Mouse (Mus musculus) kidney, adult 8-10 months (tissue): ENCODE measurements around the gene Pth1r.

Experiments
- DNase-seq, 2 experiments: peaks; one replicate each; pipeline ENCODE4 v3.0.0; 2022

Pth1r gene

GRCm38 (mm10) chr9:110746961-110747360 lies at the start of gene Pth1r:
Gene Pth1r, minus strand, starts transcription at chr9:110747145.
- peak; percentile 79 to 81 for DNase-seq

GRCm38 (mm10) chr9:110790462-110790861 lies 43.5 kb upstream of the Pth1r start:
- no peak for DNase-seq

GRCm38 (mm10) chr9:110788169-110788568 lies 41.2 kb upstream of the Pth1r start:
- no peak for DNase-seq

GRCm38 (mm10) chr9:110783611-110784010 lies 36.7 kb upstream of the Pth1r start:
- DNase-seq, result peak; percentile 30 to 32

- DNase-seq, result peak; percentile 92 to 95
These were observed 34.8 kb upstream of the Pth1r start for GRCm38 (mm10) chr9:110781731-110782130.

GRCm38 (mm10) chr9:110781256-110781721 lies 34.3 kb upstream of the Pth1r start:
- DNase-seq, result peak; percentile 87 to 93

GRCm38 (mm10) chr9:110779242-110779913 lies 32.4 kb upstream of the Pth1r start:
- DNase-seq, result no peak

- DNase-seq, result no peak
These were observed 31.6 kb upstream of the Pth1r start for GRCm38 (mm10) chr9:110778559-110778958.

- DNase-seq, result no peak
These were observed 31.2 kb upstream of the Pth1r start for GRCm38 (mm10) chr9:110778100-110778499.

GRCm38 (mm10) chr9:110775269-110776022 lies 28.5 kb upstream of the Pth1r start:
- DNase-seq, result no peak

- peak in 1 of 2 experiments; percentile 23 for DNase-seq
These were observed 27.7 kb upstream of the Pth1r start for GRCm38 (mm10) chr9:110774403-110775268.

- no peak for DNase-seq
These were observed 25.4 kb upstream of the Pth1r start for GRCm38 (mm10) chr9:110772336-110772735.

GRCm38 (mm10) chr9:110763405-110763804 lies 16.5 kb upstream of the Pth1r start:
- no peak for DNase-seq

- DNase-seq, result no peak
These were observed 15.8 kb upstream of the Pth1r start for GRCm38 (mm10) chr9:110762763-110763162.

- no peak for DNase-seq
These were observed 13.9 kb upstream of the Pth1r start for GRCm38 (mm10) chr9:110760886-110761285.

- DNase-seq, result peak; percentile 65 to 83
These were observed 12.3 kb upstream of the Pth1r start for GRCm38 (mm10) chr9:110759265-110759664.

GRCm38 (mm10) chr9:110758605-110759004 lies 11.7 kb upstream of the Pth1r start:
- DNase-seq, result peak in 1 of 2 experiments; percentile 66

GRCm38 (mm10) chr9:110757816-110758215 lies 10.9 kb upstream of the Pth1r start:
- no peak for DNase-seq

- no peak for DNase-seq
These were observed 6.8 kb upstream of the Pth1r start for GRCm38 (mm10) chr9:110753773-110754172.

- no peak for DNase-seq
These were observed 6.0 kb upstream of the Pth1r start for GRCm38 (mm10) chr9:110752917-110753435.

- no peak for DNase-seq
These were observed 4.5 kb upstream of the Pth1r start for GRCm38 (mm10) chr9:110751412-110751811.

- no peak for DNase-seq
These were observed 3.7 kb upstream of the Pth1r start for GRCm38 (mm10) chr9:110750404-110751187.
